Mouse (Mus musculus) liver, adult 10 weeks (tissue): ENCODE measurements around the gene Tnfaip1. TPM values are rescaled to one million over a fixed set of nuclear protein-coding genes. Genes with fewer than 3 reads are reported as not detected.

ENCODE experiments used
- polyA plus RNA-seq: library from polyadenylated mRNA; stranded (reverse); fragments of 350-450 nt; fragmentation: Illumina TruSeq; extraction: RNeasy Lipid Tissue Mini Kit (QIAGEN cat#74804); gene quantifications from one replicate; pipeline ENCODE4 v1.2.3, GENCODE M21; 2014; ENCODE audit warnings: low read depth, low replicate concordance

The Tnfaip1 gene
- polyA plus RNA-seq: 14.4 TPM

DNA sequence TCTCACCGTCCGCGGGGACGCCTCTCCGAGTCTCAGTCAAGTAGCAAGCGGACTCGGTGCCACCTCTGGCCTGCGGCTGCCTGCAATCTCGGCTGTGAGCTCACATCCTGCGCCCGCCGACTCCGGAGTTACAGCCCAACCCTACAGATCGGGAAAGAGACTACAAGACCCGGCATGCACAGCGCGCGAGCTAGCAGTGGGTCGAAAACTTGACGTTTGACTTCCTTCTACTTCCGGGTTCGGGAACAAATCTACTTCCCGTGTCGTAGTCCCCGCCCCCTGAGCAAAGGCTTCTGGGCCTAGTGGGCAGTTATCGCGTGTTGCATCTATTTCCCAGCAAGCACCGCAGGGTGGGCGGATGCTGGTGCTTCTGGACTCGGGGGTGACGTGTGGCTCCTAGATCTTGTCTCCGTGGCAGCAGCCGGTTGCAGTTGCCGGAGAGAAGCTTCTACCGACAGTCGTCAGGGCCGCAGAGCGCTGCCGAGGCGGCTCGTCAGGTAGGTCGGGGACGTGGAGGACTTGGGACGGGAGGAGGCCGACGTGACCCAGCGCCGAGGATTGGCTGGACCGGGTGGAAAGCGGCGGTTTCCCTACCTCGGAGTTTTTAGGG lies at the start of gene Tnfaip1, which contains the start of gene Ift20:
Tnfaip1 (minus strand) TSS at position 253 of the 610 bp plus-strand sequence.
Ift20 (plus strand) TSS at position 282 of the 610 bp plus-strand sequence.

GRCm38 (mm10) chr11:78550168-78551058 lies 14.3 kb upstream of the Tnfaip1 start, which contains the start of gene Tmem97:
TSS of gene Tmem97 (minus strand) at chr11:78550777.

GRCm38 (mm10) chr11:78512025-78512957 lies 23.8 kb downstream of the Tnfaip1 start, which contains the start of the genes Tmem199 and Poldip2:
TSS of gene Tmem199 (minus strand) at chr11:78512172.
TSS of gene Poldip2 (plus strand) at chr11:78512193.

GRCm38 (mm10) chr11:78502909-78503650 lies 33.1 kb downstream of the Tnfaip1 start, which contains the start of gene Sebox:
TSS of gene Sebox (plus strand) at chr11:78503447.

DNA sequence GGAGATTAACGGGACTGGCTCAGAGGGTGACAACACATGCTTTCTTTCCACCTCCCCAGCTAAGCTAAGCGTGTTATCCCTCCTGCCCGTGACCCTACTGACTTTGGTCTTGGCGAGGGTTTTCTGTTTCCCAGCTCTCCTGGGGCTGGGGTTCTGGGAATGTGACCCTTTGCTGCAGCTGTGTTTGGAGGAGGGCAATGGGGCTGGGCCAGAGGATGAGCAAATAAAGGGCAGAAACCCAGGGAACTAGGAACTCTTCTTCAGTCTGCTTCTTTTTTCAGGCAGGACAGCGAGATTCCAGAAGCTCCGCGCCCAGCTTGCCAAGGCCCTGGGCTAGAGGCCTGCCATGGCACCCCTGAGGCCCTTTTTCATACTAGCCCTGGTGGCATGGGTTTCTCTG lies 37.1 kb downstream of the Tnfaip1 start, which contains the start of gene Vtn:
Vtn (plus strand) TSS at position 88 of the 400 bp plus-strand sequence.

GRCm38 (mm10) chr11:78497544-78498522 lies 38.3 kb downstream of the Tnfaip1 start, which contains the start of gene Sarm1:
TSS of gene Sarm1 (minus strand) at chr11:78497754.

Other genes starting within 250 kb of the Tnfaip1 start
- 0.24 TPM for gene BC030499, start 245.5 kb downstream of the Tnfaip1 start, polyA plus RNA-seq
- 0.32 TPM for gene Spag5, start 234.8 kb downstream of the Tnfaip1 start, polyA plus RNA-seq
- gene Aldoc, start 213.4 kb downstream of the Tnfaip1 start, polyA plus RNA-seq: 10.4 TPM
- gene Pigs, start 207.9 kb downstream of the Tnfaip1 start, polyA plus RNA-seq: 1.4 TPM
- 0.58 TPM for gene Unc119, start 192.8 kb downstream of the Tnfaip1 start, polyA plus RNA-seq
- not detected for gene Foxn1, start 149.8 kb downstream of the Tnfaip1 start, polyA plus RNA-seq
- 0.45 TPM for gene Slc13a2, start 114.1 kb downstream of the Tnfaip1 start, polyA plus RNA-seq
- gene Slc46a1, start 70.6 kb downstream of the Tnfaip1 start, polyA plus RNA-seq: 4.4 TPM
- not detected for gene Sarm1, start 38.6 kb downstream of the Tnfaip1 start, polyA plus RNA-seq
- 538 TPM for gene Vtn, start 37.2 kb downstream of the Tnfaip1 start, polyA plus RNA-seq
- gene Sebox, start 32.9 kb downstream of the Tnfaip1 start, polyA plus RNA-seq: not detected
- gene Tmem199, start 24.2 kb downstream of the Tnfaip1 start, polyA plus RNA-seq: 12.6 TPM
- 31.9 TPM for gene Poldip2, start 24.1 kb downstream of the Tnfaip1 start, polyA plus RNA-seq
- gene Ift20, start within 50 bp of the Tnfaip1 start, polyA plus RNA-seq: 42.3 TPM
- gene Tmem97, start 14.4 kb upstream of the Tnfaip1 start, polyA plus RNA-seq: 72.8 TPM
- gene Nlk, start 161.0 kb upstream of the Tnfaip1 start, polyA plus RNA-seq: 19.1 TPM
- 3.0 TPM for gene Ccnq, start 215.4 kb upstream of the Tnfaip1 start, polyA plus RNA-seq